Mouse (Mus musculus): ENCODE measurements around the gene Olfr103.

- TF ChIP-seq CTCF (conservative IDR thresholded peaks at IDR 0.05; ENCODE audit: low read length) (no peak), NANOG (IDR thresholded peaks at IDR 0.05; ENCODE audit: borderline replicate concordance, low read length) (no peak), POU5F1 (IDR thresholded peaks at IDR 0.05; ENCODE audit: borderline replicate concordance, low read length) (no peak)
These were observed 31.0 kb downstream of the Olfr103 start for GRCm38 (mm10) chr17:37308483-37308882.
